Mouse (Mus musculus) cortical plate, adult 2 months (tissue): ENCODE results near the gene Fgf22.

Source experiments
- CTCF ChIP-seq: fragments of 200-500 bp; IDR thresholded peaks from 2 replicates; pipeline ENCODE4 v1.5.1; 2011; ENCODE audit warnings: mild to moderate bottlenecking, control low read depth, low read length; ENCODE audit not compliant: insufficient read depth; ENCODE audit errors: extremely low read depth
- POLR2A ChIP-seq: fragments of 200-500 bp; IDR thresholded peaks from 2 replicates; pipeline ENCODE4 v1.6.1; 2011; ENCODE audit warnings: mild to moderate bottlenecking, low read length, control low read depth; ENCODE audit not compliant: insufficient read depth; ENCODE audit errors: extremely low read depth

DNA sequence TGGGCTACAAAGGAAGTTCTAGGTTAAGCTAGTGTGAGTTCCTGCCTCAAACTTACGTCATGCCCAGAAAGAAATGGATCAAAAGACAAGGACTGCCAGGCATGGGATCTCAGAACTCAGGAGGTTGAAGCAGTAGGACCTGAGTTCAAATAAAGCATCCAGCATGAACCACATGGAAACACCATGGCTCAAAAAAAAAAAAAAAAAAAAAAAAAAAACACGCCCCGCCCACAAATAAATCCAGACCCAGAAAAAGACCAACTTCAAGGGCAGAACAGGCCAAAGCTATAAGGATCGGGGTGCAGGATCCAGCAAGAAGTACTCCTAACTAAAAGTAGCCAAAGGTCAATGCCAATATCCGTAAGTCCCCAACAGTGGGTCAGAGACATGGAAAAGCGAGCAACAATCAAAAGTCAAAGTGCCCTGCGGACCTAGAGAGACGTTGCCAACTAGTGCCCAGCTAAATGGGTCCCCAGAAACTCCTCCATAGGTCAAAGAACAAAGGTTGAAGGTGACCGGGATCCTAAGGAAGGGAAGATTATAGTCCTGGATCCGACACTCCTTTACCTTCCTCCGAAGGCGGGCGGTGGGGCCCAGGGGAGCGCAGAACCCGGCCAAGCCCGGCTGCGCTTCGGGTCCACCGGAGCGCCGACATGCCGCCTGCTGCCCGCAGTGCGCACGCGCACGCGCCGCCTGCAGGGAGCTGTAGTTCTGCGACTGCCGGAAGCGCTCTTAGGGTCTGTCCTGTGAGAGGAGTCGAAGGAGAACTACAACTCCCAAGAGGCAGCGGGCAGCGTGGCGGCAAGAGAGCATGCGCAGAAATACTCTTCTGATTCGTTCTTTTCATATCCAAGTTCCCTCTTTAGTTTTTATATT lies 8.7 kb upstream of the Fgf22 start, which contains the start of gene Polrmt:
- TF ChIP-seq CTCF (no peak), POLR2A (peak; percentile 61; the same call in 1 of the 2 replicates)
